Mouse (Mus musculus): ENCODE results near the gene Abhd14a.
A peak's percentile ranks its signal among the peaks of the same experiment; 100 is the strongest.

Abhd14a gene

DNA sequence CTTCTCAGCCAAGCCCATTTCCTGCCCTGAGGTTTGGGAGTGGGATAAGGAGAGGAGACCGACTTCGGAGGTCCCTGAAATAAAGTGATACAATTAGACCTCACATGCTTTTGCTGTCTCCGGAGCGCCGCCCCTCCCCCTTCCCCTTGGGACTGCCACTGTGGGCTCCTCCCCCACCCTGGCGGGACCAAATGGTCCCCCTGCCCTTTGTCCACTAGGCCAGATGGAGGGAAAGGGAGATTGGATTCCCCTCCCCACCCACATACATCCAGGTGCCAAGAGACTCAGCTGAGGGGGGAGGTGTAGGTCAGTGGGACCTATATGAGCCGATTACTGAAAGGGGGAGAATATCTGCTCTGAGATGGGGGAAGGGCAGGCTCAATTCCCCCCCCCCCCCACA lies 5.3 kb upstream of the Abhd14a start:
- H3K27me3 ChIP-seq (ENCODE audit: insufficient read depth, low read length): peaks cover 7% of the 10 kb centered on the region; the same call in 1 of the 2 replicates
- no peak for TF ChIP-seq POU5F1 (IDR thresholded peaks at IDR 0.05; ENCODE audit: borderline replicate concordance, low read length)
- peak overlapping the region; percentile 90 for H3K4me3 ChIP-seq (replicated peaks; ENCODE audit: low read length)
- H3K36me3 ChIP-seq (ENCODE audit: insufficient read depth, low read length): peaks cover 18% of the 10 kb centered on the region
- H3K4me1 ChIP-seq (replicated peaks; ENCODE audit: low read depth, low read length): peaks cover 84% of the 10 kb centered on the region
- H3K9me3 ChIP-seq (ENCODE audit: low read length): no peaks in the 10 kb centered on the region

DNA sequence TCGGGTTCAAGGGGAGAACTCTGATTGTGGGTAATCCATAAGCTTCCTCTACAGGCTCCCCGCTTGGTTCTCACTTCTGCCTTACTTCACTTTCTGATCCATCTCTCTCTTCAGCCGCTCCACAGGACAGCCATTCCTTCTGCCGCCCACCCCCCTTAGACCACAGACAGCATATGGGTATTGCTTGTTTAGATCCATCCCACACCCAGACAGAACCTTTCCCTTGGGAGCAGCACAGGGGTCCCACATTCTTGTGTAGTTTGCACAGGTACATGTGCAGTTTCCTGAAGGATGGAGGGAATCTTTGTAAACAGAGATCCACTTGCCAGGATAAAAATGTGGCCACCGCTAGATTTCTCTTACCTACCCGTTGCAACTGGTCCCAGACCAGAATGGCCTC lies 4.9 kb upstream of the Abhd14a start:
- Histone ChIP-seq H3K27me3 (ENCODE audit: insufficient read depth, low read length) (peaks cover 7% of the 10 kb centered on the region; the same call in 1 of the 2 replicates), H3K4me3 (replicated peaks; ENCODE audit: low read length) (peak overlapping the region; percentile 90), H3K4me1 (replicated peaks; ENCODE audit: low read depth, low read length) (peaks cover 83% of the 10 kb centered on the region), H3K36me3 (ENCODE audit: insufficient read depth, low read length) (peaks cover 13% of the 10 kb centered on the region), H3K9me3 (ENCODE audit: low read length) (no peaks in the 10 kb centered on the region)
- TF ChIP-seq POU5F1 (IDR thresholded peaks at IDR 0.05; ENCODE audit: borderline replicate concordance, low read length) (no peak), CTCF (conservative IDR thresholded peaks at IDR 0.05; ENCODE audit: low read length) (no peak), NANOG (IDR thresholded peaks at IDR 0.05; ENCODE audit: borderline replicate concordance, low read length) (no peak)

DNA sequence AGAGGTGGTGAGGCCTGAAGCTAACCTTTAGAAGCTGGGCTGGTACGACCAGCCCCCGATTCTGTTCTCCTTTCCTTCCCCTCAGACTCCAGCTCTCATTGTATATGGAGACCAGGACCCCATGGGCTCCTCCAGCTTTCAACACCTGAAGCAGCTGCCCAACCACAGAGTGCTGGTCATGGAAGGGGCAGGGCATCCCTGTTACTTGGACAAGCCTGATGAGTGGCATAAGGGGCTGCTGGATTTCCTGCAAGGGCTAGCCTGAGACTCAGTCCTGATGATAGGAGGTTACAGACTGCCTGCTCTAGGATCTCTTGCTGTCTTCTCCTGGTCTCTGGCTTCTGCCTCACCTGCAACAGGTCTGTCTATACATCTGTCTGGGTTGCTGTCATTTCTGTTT lies 4.4 kb upstream of the Abhd14a start:
- H3K9me3 ChIP-seq (ENCODE audit: low read length): no peaks in the 10 kb centered on the region
- H3K27me3 ChIP-seq (ENCODE audit: insufficient read depth, low read length): peaks cover 7% of the 10 kb centered on the region; the same call in 1 of the 2 replicates
- TF ChIP-seq CTCF (conservative IDR thresholded peaks at IDR 0.05; ENCODE audit: low read length): no peak
- H3K4me3 ChIP-seq (replicated peaks; ENCODE audit: low read length): peak overlapping the region; percentile 3
- peaks cover 8% of the 10 kb centered on the region for H3K36me3 ChIP-seq (ENCODE audit: insufficient read depth, low read length)
- peaks cover 79% of the 10 kb centered on the region for H3K4me1 ChIP-seq (replicated peaks; ENCODE audit: low read depth, low read length)

DNA sequence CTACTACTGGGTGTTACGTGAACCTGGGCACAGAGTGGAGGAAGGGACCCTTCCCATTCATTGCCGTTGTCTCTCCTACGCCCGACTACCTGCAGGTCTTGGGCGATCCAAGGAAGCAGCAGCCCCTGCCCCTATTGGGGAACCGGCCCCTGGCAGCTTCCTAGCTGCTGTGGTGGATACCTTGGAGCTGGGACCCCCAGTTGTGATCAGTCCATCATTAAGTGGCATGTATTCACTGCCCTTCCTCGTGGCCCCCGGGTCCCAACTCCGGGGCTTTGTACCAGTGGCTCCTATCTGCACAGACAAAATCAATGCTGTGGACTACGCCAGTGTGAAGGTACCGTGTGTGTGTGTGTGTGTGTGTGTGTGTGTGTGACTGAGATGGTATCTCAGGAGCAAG lies 3.8 kb upstream of the Abhd14a start:
- no peak for TF ChIP-seq CTCF (conservative IDR thresholded peaks at IDR 0.05; ENCODE audit: low read length)
- no peak for TF ChIP-seq NANOG (IDR thresholded peaks at IDR 0.05; ENCODE audit: borderline replicate concordance, low read length)
- no peak for TF ChIP-seq POU5F1 (IDR thresholded peaks at IDR 0.05; ENCODE audit: borderline replicate concordance, low read length)
- Histone ChIP-seq H3K27me3 (ENCODE audit: insufficient read depth, low read length) (peaks cover 7% of the 10 kb centered on the region; the same call in 1 of the 2 replicates), H3K36me3 (ENCODE audit: insufficient read depth, low read length) (peaks cover 2% of the 10 kb centered on the region), H3K9me3 (ENCODE audit: low read length) (no peaks in the 10 kb centered on the region), H3K4me1 (replicated peaks; ENCODE audit: low read depth, low read length) (peaks cover 78% of the 10 kb centered on the region), H3K4me3 (replicated peaks; ENCODE audit: low read length) (no peak overlapping the region)

DNA sequence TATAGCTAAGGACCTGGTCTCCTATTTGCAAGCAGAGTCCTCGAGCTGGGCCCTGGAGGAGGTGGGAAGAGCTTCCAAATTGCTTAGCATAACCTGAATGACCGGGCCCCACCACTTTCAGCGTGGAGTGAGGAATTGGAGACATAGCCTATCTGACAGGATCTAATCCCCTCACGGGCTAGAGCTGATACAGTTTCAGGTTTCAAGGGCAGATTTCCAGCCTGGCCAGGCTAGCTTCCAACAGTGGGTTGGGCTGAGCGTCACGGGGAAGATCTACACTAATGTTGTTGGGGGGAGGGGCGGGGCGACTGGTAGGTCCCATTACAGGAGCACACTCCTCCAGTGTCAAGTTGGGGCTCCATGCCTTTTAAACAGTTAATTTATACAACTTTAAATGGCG lies 3.2 kb upstream of the Abhd14a start:
- no peaks in the 10 kb centered on the region for H3K36me3 ChIP-seq (ENCODE audit: insufficient read depth, low read length)
- H3K4me1 ChIP-seq (replicated peaks; ENCODE audit: low read depth, low read length): peaks cover 78% of the 10 kb centered on the region
- H3K4me3 ChIP-seq (replicated peaks; ENCODE audit: low read length): peak overlapping the region; percentile 26; the same call in 1 of the 2 replicates
- H3K9me3 ChIP-seq (ENCODE audit: low read length): no peaks in the 10 kb centered on the region
- TF ChIP-seq CTCF (conservative IDR thresholded peaks at IDR 0.05; ENCODE audit: low read length) (no peak), NANOG (IDR thresholded peaks at IDR 0.05; ENCODE audit: borderline replicate concordance, low read length) (no peak), POU5F1 (IDR thresholded peaks at IDR 0.05; ENCODE audit: borderline replicate concordance, low read length) (no peak)
- H3K27me3 ChIP-seq (ENCODE audit: insufficient read depth, low read length): peaks cover 7% of the 10 kb centered on the region; the same call in 1 of the 2 replicates

GRCm38 (mm10) chr9:106449947-106450346 lies 2.5 kb upstream of the Abhd14a start:
- Histone ChIP-seq H3K4me3 (replicated peaks; ENCODE audit: low read length) (no peak overlapping the region), H3K27me3 (ENCODE audit: insufficient read depth, low read length) (peaks cover 7% of the 10 kb centered on the region; the same call in 1 of the 2 replicates), H3K9me3 (ENCODE audit: low read length) (no peaks in the 10 kb centered on the region), H3K4me1 (replicated peaks; ENCODE audit: low read depth, low read length) (peaks cover 76% of the 10 kb centered on the region), H3K36me3 (ENCODE audit: insufficient read depth, low read length) (peaks cover 4% of the 10 kb centered on the region; the same call in 1 of the 2 replicates)
- TF ChIP-seq CTCF (conservative IDR thresholded peaks at IDR 0.05; ENCODE audit: low read length) (no peak), NANOG (IDR thresholded peaks at IDR 0.05; ENCODE audit: borderline replicate concordance, low read length) (no peak), POU5F1 (IDR thresholded peaks at IDR 0.05; ENCODE audit: borderline replicate concordance, low read length) (no peak)

GRCm38 (mm10) chr9:106448498-106449031 lies 1.1 kb upstream of the Abhd14a start:
- H3K27me3 ChIP-seq (ENCODE audit: insufficient read depth, low read length): peaks cover 7% of the 10 kb centered on the region; the same call in 1 of the 2 replicates
- peak overlapping the region; percentile 75 for H3K4me3 ChIP-seq (replicated peaks; ENCODE audit: low read length)
- no peaks in the 10 kb centered on the region for H3K9me3 ChIP-seq (ENCODE audit: low read length)
- H3K4me1 ChIP-seq (replicated peaks; ENCODE audit: low read depth, low read length): peaks cover 69% of the 10 kb centered on the region
- peak; percentile 15; the same call in 1 of the 2 replicates for TF ChIP-seq CTCF (conservative IDR thresholded peaks at IDR 0.05; ENCODE audit: low read length)
- TF ChIP-seq NANOG (IDR thresholded peaks at IDR 0.05; ENCODE audit: borderline replicate concordance, low read length): no peak
- H3K36me3 ChIP-seq (ENCODE audit: insufficient read depth, low read length): peaks cover 16% of the 10 kb centered on the region

GRCm38 (mm10) chr9:106447951-106448350 lies 473 bp upstream of the Abhd14a start:
- Histone ChIP-seq H3K27me3 (ENCODE audit: insufficient read depth, low read length) (peaks cover 7% of the 10 kb centered on the region; the same call in 1 of the 2 replicates), H3K4me3 (replicated peaks; ENCODE audit: low read length) (peak overlapping the region; percentile 85), H3K4me1 (replicated peaks; ENCODE audit: low read depth, low read length) (peaks cover 69% of the 10 kb centered on the region), H3K9me3 (ENCODE audit: low read length) (no peaks in the 10 kb centered on the region), H3K36me3 (ENCODE audit: insufficient read depth, low read length) (peaks cover 22% of the 10 kb centered on the region)
- TF ChIP-seq NANOG (IDR thresholded peaks at IDR 0.05; ENCODE audit: borderline replicate concordance, low read length): no peak
- no peak for TF ChIP-seq CTCF (conservative IDR thresholded peaks at IDR 0.05; ENCODE audit: low read length)
- no peak for TF ChIP-seq POU5F1 (IDR thresholded peaks at IDR 0.05; ENCODE audit: borderline replicate concordance, low read length)

DNA sequence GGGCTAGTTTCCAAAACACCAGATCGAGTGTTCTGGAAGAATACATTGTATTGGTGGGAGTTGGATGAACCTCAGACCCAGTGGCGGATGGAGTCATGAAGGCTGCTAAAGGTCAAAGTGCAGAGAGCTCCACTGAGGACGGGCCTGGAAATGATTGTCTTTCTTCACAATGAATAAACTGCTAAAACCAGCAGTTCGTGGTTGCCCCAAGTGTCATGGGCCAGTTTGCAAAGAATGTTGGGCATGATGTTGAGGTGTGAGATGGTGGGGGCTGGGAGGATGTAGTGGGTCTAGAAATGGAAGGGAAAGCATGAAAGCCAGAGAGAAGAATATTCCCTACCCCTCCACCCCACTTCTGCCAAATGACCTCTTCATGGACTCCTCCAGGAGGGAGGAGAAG lies 2.6 kb downstream of the Abhd14a start:
- Histone ChIP-seq H3K4me3 (replicated peaks; ENCODE audit: low read length) (no peak overlapping the region), H3K9me3 (ENCODE audit: low read length) (no peaks in the 10 kb centered on the region), H3K4me1 (replicated peaks; ENCODE audit: low read depth, low read length) (peaks cover 39% of the 10 kb centered on the region), H3K36me3 (ENCODE audit: insufficient read depth, low read length) (peaks cover 29% of the 10 kb centered on the region), H3K27me3 (ENCODE audit: insufficient read depth, low read length) (peaks cover 6% of the 10 kb centered on the region; the same call in 1 of the 2 replicates)
- TF ChIP-seq CTCF (conservative IDR thresholded peaks at IDR 0.05; ENCODE audit: low read length): no peak
- no peak for TF ChIP-seq POU5F1 (IDR thresholded peaks at IDR 0.05; ENCODE audit: borderline replicate concordance, low read length)
- no peak for TF ChIP-seq NANOG (IDR thresholded peaks at IDR 0.05; ENCODE audit: borderline replicate concordance, low read length)
